Mouse (Mus musculus): ENCODE measurements around the gene Tet2. TPM values are rescaled to one million over a fixed set of nuclear protein-coding genes. Genes with fewer than 3 reads are reported as not detected.
"Not testable (repeated sequence)": the region's sequence is repeated elsewhere in the genome, so short reads cannot be mapped to it uniquely, and the experiment has no call there.

The Tet2 gene
- 79.7 and 95.8 TPM in 2 replicates for total RNA-seq (2014; fragmentation: Nextera tagmentation)
- total RNA-seq (2017) = 60.2 and 63.6 TPM in 2 replicates

GRCm38 (mm10) chr3:133544551-133545303, at the start of gene Tet2:
Tet2 (minus strand) TSS chr3:133545139.
- peak; percentile 51 for ATAC-seq (replicated peaks; ENCODE audit: poor library complexity, severe bottlenecking)

DNA sequence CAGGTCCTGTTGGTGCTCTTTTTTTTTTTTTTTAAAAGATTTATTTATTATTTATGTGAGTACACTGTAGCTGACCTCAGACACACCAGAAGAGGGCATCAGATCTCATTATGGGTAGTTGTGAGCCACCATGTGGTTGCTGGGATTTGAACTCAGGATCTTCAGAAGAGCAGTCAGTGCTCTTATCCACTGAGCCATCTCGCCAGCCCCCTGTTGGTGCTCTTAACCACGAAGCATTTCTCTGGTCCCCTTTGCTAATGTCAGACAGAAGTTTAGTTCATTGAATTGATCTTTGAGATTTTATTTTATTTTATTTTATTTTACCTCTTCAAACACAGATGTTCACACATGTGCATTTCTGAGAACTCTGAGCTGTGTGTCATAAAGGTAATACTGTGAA, 48.1 kb upstream of the Tet2 start:
- ATAC-seq (replicated peaks; ENCODE audit: poor library complexity, severe bottlenecking) = not testable (repeated sequence)

DNA sequence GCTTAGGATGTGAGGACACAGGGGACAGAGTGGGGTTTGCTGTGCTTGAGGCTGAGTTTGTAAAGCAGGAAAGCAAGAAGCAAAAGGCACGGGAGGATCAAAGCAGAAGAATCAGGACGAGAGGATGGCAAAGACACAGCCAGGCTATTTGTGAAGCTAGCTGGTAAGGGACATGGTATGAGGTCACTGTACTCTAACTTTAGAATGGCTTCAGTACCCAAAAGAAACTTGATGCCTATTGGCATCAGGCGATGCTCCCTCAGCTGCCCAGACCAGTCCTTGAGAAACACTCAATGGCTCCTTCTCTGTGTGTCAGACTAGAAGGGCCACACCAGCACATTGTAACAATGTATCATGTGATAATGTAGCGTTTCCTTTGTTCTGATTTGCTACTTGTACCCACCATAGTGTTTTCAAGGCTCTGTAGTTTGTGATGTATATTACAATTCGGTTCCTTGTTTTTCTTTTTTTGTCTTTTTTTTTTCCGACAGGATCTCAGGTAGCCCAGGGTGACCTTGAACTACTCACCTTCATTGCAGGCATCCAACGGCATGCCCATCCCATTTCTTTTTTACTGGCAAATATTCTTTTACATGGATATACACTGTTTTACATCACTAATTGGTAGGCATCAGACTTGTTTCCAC, 45.7 kb upstream of the Tet2 start:
- no peak for ATAC-seq (replicated peaks; ENCODE audit: poor library complexity, severe bottlenecking)

- peak; percentile 57 for ATAC-seq (replicated peaks; ENCODE audit: poor library complexity, severe bottlenecking)
Observed at GRCm38 (mm10) chr3:133585010-133585409, 40.1 kb upstream of the Tet2 start.

- ATAC-seq (replicated peaks; ENCODE audit: poor library complexity, severe bottlenecking) = peak; percentile 27
Observed at GRCm38 (mm10) chr3:133583411-133584025, 38.6 kb upstream of the Tet2 start.

DNA sequence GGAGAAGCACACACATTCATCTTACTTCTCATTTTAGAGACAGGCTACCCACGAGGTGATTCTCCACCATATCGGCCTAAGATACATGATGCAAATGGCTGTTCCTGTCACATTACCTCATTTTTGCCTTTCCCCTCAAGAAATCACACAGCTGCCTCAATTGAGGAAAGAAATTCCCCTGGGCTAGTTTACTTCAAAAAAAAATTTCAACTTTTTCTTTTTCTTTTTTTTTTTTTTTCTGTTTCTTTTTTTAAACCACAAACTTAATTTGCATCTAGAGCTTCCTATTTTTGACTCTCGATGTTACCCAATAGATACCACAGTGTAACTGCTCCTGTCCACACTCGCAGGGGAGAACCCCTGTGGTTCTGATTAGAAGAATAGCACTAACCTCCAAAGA, 38.0 kb upstream of the Tet2 start:
- peak; percentile 72 for ATAC-seq (replicated peaks; ENCODE audit: poor library complexity, severe bottlenecking)

DNA sequence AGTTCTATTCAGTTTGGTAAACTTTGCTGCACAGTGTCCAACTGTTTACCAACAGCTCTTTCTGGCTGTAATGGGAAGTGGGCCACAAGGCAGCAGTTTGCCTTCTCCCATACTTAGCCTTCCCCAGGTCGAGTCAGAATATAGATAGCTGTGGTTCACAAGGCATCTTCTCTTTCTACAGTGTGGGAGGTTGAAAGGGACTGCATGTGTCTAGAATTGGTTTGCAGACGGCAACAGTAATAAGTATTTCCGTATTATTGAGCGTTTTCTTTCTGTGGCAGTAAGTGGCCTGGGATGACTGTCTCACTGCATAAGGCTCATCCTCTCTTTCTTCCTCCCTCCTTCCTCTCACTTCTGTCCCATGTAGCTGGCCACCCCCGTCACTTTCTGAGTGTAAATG, 37.2 kb upstream of the Tet2 start:
- peak; percentile 4; the same call in 1 of the 2 replicates for ATAC-seq (replicated peaks; ENCODE audit: poor library complexity, severe bottlenecking)

GRCm38 (mm10) chr3:133581541-133581940, 36.6 kb upstream of the Tet2 start:
- ATAC-seq (replicated peaks; ENCODE audit: poor library complexity, severe bottlenecking) = no peak

DNA sequence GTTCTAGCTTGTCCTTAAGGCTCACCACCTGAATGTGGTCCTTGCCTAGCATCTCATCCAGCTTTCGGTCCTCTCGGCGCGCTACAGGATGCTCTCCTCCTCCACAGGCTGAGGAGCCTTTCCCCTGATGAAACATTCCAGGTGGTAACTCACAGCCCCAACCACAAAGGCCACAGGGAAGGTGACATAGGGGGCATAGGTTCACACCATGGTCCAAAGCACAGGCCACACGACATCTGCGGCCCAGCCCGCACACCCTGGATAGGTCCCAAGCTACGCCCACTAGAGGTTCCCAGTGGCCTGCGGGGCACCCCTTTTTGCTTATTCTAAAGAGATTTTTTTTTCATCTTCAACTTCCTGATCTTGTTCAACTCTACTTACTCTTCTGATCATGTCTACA, 34.7 kb upstream of the Tet2 start:
- ATAC-seq (replicated peaks; ENCODE audit: poor library complexity, severe bottlenecking) = no peak

DNA sequence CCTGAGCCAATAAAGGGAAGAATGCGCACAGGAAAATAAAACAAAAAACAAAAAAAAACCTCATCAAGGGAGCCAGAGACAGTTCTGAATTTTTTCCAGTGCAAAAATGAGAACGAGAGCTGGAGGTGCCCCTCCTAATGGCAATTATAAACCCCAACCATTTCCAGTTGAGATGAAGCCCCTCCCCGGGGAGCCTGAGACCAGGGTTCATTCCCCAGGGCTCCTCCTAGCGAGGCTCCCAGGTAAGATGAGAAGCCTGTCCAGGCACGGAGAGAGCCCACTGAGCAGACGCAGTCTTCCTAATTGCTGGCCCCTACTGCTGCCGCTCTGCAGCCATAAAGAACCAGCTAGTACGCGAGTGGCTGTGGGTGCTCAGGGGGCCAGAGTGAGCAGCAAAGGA, 34.2 kb upstream of the Tet2 start:
- ATAC-seq (replicated peaks; ENCODE audit: poor library complexity, severe bottlenecking) = no peak

GRCm38 (mm10) chr3:133574969-133575368, 30.0 kb upstream of the Tet2 start:
- peak; percentile 50; the same call in 1 of the 2 replicates for ATAC-seq (replicated peaks; ENCODE audit: poor library complexity, severe bottlenecking)

DNA sequence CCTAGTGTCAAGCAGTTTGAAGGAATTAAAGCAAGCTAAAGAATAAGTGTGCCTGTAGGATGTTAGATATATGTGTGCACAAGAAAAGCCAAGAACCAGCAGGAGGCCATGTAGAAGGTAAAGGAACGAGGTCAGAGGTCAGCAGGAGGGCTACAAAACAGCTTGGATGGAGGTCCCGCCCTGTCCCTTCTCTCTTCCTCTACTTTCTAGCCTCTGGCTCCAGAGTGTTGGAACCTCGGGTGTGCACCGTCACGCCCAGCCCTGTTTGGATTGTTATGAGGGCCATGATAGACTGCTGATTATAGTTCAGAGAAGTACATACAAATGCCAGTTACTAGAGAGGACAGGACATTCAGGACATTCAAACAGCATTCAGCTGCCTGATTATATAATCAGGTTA, 27.0 kb upstream of the Tet2 start:
- no peak for ATAC-seq (replicated peaks; ENCODE audit: poor library complexity, severe bottlenecking)

DNA sequence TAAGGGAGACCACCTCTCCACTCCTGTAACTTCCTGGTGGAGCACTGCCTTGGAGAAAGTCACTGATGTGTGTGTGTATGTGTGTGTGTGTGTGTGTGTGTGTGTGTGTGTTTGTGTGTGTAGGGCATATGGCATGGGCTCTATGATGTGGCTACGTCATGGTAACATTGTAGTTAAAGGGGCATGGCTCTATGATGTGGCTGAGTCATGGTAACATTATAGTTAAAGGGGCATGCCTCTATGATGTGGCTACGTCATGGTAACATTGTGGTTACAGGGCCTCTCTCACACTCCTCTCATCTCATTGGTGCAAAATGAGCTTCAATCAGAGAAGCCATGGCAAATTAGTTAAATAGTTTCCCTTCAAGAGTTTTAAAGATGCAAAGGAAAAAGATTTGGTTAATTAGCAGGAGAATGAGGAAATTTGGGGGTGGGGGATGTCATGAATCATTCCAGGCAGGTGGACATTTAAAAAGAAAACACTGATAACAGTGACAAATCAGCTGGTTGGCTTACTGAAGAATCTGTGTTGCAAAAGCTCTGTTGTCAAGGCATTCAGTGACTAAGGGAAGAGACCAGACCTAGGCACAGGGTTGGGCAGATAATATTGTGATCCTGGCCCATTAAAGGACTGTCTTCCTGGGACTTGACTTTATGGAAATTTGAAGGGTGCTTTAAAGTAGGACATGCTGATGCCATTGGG, 18.7 kb upstream of the Tet2 start:
- peak; percentile 37; the same call in 1 of the 2 replicates for ATAC-seq (replicated peaks; ENCODE audit: poor library complexity, severe bottlenecking)

GRCm38 (mm10) chr3:133559413-133560114, 14.6 kb upstream of the Tet2 start:
- ATAC-seq (replicated peaks; ENCODE audit: poor library complexity, severe bottlenecking) = no peak

DNA sequence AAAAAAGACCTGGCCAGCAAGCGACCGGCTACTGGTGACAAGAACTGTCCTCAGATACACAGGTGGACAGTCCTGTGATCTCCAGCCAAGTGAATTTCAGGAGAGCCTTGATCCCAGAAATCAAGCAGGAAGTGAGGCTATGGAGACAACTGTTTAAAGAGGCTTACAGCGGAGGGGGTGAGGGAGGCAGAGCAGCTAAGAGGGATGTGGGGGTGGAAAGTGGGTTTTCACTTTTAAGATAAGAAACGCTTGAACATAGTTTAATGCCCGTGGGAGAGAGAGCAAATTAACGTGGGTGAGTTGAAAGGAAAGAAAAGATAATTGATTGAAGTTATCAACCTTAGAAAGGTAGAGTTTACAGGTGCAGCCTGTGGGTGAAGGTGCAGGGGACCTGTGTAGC, 12.7 kb upstream of the Tet2 start:
- ATAC-seq (replicated peaks; ENCODE audit: poor library complexity, severe bottlenecking) = no peak

GRCm38 (mm10) chr3:133557154-133557553, 12.2 kb upstream of the Tet2 start:
- no peak for ATAC-seq (replicated peaks; ENCODE audit: poor library complexity, severe bottlenecking)

GRCm38 (mm10) chr3:133555378-133555777, 10.4 kb upstream of the Tet2 start:
- ATAC-seq (replicated peaks; ENCODE audit: poor library complexity, severe bottlenecking) = no peak

- ATAC-seq (replicated peaks; ENCODE audit: poor library complexity, severe bottlenecking) = no peak
Observed at GRCm38 (mm10) chr3:133554552-133555067, 9.7 kb upstream of the Tet2 start.

DNA sequence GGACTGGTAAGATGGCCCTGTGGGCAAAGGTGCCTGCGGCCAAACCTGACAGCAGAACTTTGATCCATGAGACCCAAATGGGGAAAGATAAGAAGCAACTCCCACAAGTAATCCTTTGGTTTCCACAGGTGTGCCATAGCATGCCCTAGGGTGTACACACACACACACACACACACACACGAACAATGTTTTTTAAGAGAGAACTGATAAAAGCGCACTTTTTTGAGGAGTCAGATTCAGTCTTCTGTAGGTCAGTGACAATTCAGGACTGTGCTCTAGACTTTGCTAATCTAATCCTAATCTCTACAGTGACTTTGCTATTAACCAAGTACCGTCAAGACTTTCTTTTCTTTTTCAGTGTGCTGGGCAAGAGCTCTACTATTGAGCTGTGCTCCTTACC, 9.2 kb upstream of the Tet2 start:
- ATAC-seq (replicated peaks; ENCODE audit: poor library complexity, severe bottlenecking) = no peak

- ATAC-seq (replicated peaks; ENCODE audit: poor library complexity, severe bottlenecking) = no peak
Observed at GRCm38 (mm10) chr3:133551941-133552340, 7.0 kb upstream of the Tet2 start.

All from granulocyte monocyte progenitor cell, adult 5-6 weeks (primary cell).